Mouse (Mus musculus): Measurements from ENCODE around the gene Efhd2.

DNA sequence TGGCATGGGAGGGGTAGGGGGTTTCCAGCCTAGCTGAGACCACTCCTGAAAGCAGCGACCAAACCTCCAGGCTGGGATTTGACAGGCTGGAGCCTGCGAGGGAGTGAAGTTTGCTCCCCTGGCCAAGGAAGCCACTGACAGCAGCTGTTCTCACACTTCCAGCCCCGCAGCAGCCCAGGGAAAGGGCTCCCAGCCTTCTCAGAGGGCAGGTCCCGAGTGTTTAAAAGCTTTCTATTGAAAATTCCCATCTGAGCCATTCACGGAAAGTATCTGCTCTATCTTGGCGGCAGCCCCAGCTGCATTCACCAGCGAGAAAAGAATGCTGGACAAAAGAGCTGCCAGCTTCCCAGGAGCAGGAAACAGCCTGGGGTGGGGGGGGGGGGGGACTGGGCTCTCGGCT, 25.2 kb upstream of the Efhd2 start:
- TF ChIP-seq CTCF (IDR thresholded peaks at IDR 0.05; ENCODE audit: low read depth) (no peak), EP300 (optimal IDR thresholded peaks at IDR 0.05) (no peak)
